Mouse (Mus musculus) activated CD4-positive, CD25-positive, alpha-beta regulatory T cell, adult 9 weeks (primary cell): Measurements from ENCODE around the gene Lrrc58. TPM values are rescaled to one million over a fixed set of nuclear protein-coding genes. Genes with fewer than 3 reads are reported as not detected.

Source experiments
- polyA plus RNA-seq: library from polyadenylated mRNA; unstranded; fragments of 100-300 nt; shearing (Covaris generic); gene quantifications from one replicate; pipeline ENCODE4 v1.2.1, GENCODE M21; 2017

Lrrc58 gene
- polyA plus RNA-seq, result 9.5 TPM

GRCm38 (mm10) chr16:37867791-37868505 is at the start of gene Lrrc58:
Gene Lrrc58, plus strand, starts transcription at chr16:37868389.

GRCm38 (mm10) chr16:37861029-37861428 is 7.2 kb upstream of the Lrrc58 start, which contains the start of gene Gm36028:
Gene Gm36028, minus strand, starts transcription at chr16:37861146.

GRCm38 (mm10) chr16:37916138-37916817 is 48.1 kb downstream of the Lrrc58 start, which contains the start of gene Gpr156:
Gene Gpr156, plus strand, starts transcription at chr16:37916496.

Other genes with a start within 250 kb of the Lrrc58 start
- 57.0 TPM for gene Ndufb4, start 213.9 kb upstream of the Lrrc58 start, polyA plus RNA-seq
- not detected for gene Fstl1, start 91.5 kb upstream of the Lrrc58 start, polyA plus RNA-seq
- gene Gm36028, start 7.2 kb upstream of the Lrrc58 start, polyA plus RNA-seq, result not detected
- gene Gpr156, start 48.1 kb downstream of the Lrrc58 start, polyA plus RNA-seq, result not detected
- gene Gsk3b, start 220.6 kb downstream of the Lrrc58 start, polyA plus RNA-seq, result 8.9 TPM